Mouse (Mus musculus): ENCODE measurements around the gene Kdm4b.

The Kdm4b gene

DNA sequence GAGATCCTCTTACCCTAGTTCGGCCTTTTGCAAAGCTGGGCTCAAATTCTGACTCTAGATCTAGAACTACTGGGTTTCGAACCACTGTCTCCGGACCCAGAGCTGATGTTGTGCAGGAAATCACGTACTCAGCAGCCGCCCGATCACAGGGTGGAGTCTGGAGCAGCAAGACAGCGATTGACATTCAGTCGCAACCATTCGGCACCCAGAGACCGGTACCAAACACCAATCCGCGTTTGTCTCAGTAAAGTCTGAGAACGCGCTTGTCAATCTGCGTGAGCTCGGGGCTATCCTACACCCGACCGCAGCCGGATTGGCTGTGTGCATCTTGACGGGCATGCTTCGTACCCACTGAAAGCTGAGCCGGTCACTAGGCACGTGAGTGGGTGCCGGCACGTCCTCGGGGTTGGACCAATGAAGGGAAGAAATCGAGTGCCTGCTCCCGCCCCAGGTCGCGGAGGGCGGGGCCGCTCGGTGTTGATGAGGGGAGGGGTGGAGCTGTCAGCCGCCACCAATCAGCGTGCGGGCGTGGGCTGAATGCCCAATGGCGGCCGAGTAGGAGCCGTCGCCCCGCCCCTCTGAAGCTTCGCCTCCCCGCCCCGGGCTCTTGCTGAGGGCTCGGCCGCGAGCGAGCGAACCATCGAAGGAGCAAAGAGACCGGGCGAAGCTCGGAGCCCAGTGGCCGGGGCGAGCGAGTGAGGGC lies at the start of gene Kdm4b:
Gene Kdm4b, plus strand, starts transcription at position 613 of the 703 bp plus-strand sequence.
- DNase-seq (ENCODE audit: low read depth, low spot score): peak; percentile 97

DNA sequence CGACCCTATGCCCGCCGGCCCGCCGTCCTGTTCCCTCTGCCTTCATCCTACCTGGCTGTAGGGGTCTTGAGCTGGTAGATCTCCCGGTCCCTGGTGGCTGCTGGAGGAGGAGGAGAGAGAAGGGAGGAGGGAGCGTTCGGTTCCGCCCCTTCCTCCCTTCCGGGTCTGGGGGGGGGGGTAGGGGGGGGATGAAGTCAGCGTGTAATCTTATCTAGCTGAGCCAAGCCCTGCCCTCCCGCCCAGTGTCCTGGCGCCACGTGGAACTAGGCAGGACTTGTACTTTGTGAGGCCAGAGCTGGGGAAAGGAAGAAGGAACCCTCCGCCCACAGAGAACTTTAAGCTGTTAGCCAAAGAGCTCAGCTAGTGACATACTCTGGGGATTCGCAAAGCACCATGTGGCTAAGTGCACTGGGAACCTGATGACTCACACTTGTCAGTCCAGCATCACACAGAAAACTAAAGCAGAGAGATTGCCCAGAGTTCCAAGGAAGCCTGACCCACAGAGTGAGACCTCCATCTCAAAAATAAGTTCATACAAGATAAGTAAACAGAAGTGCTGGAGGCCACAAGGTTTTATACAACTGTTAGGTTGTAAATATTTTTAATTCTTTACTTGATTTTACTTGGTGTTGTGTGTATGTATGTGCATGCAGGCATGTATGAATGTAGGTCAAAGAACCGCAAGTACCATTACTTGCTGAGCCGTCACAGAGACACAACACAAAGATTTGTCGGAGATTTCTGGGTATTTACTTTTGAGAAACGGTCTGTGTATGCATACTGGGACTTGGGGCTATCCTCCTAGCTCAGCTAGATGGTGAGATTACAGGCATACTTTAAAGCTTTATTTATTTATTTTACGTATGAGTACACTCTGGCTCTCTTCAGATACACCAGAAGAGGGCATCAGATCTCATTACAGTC lies 49.0 kb upstream of the Kdm4b start, which contains the start of gene Ticam1:
Gene Ticam1, minus strand, starts transcription at position 144 of the 924 bp plus-strand sequence.
- DNase-seq (ENCODE audit: low read depth, low spot score): peak; percentile 65

DNA sequence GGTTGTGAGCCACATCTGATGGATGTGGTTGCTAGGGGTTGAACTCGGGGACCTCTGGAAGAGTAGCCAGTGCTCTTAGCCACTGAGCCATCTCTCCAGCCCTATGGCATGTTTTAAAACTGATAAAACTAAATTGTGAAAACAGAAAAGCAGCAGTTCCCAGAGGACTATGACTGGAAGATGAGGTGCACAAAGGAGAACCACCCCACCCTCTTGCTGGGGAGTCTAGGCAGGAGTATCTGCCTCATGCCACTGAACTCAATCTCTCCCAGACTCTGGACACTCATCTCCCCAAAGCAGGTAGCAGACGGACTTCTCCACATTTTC lies 48.3 kb upstream of the Kdm4b start:
- DNase-seq (ENCODE audit: low read depth, low spot score): no peak

DNA sequence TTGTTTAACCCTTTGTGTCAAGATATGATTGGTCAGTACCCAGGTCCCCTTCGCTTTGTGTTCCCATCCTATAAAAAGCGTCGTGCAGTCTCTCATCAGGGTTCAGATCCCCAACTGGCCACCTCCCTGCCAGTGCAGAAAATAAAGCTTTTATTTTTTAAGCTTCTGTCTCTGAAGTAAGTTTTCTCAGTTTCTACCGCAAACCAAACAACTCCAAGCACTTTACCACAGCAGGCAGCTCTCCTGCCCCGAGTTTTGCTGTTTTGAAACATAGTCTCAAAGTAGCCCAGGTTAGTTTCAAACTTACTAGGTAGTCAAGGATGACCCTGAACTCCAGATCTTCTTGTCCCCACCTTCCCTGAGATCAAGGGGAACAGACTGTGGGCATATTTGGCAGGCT lies 47.5 kb upstream of the Kdm4b start:
- DNase-seq (ENCODE audit: low read depth, low spot score): no peak

DNA sequence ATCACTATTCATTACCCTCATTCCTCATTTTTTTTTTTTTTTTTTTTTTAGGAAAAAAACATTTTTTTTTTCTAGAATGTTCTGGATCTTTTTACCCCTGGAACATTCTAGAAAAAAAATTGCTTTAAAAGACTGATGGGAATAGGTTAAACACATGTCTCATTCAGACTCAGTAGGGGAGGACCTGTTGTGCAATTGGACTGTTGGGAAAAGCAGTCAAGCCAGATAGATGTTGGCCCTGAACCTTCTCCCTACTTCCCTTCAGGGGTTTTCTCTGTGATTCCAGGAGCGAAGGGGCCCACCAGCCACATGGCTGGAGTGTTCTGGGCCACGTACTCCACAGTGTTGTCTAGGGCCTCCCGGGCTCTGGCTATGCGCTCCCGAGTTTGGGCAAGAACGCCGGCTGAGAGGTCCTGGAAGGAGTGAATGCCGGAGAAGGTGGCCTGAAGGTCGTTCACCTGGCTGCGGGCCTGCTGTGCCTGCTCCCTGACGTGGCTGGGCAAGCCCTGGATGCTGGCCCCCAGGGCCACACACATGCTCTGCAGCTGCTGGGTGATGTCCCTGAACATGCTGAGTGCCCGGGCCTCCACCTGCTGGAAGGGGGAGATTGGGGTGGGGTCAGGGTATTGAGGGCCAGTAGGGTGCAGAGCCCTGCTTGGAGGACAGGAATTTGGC lies 46.2 kb upstream of the Kdm4b start:
- DNase-seq (ENCODE audit: low read depth, low spot score): no peak

DNA sequence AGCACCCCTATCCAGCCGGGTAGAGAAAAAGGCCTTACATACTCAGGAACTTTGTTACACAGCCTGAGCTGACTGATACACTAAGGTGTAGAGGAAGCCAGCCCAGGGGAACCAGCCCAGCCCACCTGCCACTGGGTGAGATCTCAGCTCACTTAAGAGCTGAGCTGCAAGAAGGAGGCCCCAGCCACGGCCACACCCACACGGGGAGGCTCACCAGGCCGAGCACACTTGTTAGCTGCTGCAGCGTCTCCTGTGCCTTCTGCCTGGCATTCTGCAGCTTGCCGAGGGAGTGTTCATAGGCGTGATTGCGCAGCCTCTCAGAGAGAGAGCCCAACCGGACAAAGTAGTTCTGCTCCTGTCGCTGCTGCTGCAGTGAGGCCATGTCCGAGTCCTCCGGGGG lies 44.7 kb upstream of the Kdm4b start:
- DNase-seq (ENCODE audit: low read depth, low spot score): no peak

DNA sequence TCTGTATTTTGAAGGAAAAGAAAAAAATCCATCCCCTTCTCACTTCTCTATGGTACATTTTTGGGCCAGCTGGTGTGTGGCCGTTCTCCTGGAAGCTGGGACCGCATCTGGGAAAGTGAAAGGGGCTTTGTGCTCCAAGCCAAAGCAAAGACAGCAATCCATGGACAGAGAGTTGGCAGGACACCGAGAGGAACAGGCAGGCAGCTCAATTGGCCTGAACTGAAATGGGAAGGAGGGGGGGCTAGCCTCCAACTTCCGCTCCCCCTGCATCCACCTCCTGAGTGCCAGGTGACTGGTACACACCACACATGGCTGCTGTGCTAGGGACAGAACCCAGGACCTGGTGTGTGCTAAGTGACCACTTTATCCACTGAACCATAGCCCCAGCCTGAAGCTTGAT lies 43.1 kb upstream of the Kdm4b start:
- no peak for DNase-seq (ENCODE audit: low read depth, low spot score)

DNA sequence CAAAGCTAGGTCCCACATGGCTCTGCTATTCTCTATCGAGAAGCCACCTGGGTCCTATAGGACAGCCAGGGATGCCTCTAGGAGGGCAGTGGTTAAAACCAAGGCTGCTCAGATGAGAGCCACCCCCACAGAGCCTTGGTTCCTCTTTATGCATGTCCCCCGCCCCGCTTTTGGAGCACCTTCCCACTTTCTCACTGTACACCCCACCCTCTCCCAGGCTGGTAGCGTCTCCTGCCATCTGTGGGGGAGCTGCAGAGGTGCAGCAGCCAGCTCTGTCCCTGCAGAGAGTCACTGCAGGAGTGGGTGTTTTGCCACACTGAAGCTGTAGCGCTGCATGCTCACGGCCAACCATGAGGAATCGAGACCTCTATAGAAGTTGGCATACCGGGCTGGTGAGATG lies 42.5 kb upstream of the Kdm4b start:
- DNase-seq (ENCODE audit: low read depth, low spot score): no peak

DNA sequence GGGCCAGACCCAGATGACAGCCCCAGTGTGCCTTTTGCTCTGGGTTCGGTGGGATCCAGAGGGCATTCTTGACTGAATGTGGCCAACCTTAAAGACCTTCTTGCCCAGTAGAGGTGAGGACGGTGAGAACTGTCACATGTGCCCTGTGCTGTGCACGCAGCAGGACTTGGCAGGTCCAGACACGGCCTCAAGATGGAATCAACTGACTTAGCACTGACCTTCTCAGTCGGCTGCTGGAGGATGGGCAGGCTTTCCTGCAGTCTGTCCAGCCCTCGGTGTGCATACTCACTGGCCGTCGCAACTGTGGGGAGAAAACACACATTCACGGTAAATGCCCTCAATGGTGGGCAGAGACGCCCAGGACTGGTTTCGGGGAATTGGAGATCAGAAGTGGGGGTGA lies 39.9 kb upstream of the Kdm4b start:
- DNase-seq (ENCODE audit: low read depth, low spot score): no peak

DNA sequence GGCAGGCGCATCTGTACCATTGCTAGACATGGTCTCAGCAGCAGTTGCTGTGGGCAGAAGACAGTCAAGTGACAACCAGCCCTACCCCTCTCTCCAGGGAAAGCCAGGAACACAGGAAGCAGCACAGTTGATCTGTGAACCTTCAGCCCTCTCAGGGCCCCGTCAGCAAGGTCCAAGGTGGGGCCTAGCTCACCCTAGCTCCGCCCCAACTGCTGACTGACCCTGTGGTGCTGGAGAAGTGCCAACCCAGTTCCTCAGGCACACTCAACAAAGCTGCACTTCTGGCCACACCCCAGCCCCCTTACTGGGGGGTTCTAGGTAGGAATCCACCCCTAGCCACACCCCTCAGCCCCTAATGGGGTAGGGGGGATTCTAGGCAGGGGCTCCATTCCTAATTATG lies 38.0 kb upstream of the Kdm4b start:
- no peak for DNase-seq (ENCODE audit: low read depth, low spot score)

DNA sequence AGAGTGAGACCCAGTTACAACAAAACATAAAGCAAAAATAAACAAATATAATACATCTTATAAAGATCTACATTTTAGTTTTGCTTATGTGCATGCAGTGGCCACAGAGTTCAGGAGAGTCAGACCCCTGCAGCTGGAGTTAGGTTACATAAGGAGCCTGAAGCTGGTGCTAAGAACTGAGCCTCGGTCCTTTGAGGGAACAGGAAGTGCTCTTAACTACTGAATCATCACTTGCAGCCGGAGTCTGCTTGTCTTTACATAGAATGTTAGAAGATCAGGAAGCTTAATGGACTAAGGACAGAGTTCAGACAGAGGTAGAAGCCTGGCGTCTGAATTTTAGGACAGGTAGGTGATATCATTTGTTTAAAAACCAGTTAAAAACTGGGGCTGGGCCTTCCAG lies 37.0 kb upstream of the Kdm4b start:
- DNase-seq (ENCODE audit: low read depth, low spot score): no peak

DNA sequence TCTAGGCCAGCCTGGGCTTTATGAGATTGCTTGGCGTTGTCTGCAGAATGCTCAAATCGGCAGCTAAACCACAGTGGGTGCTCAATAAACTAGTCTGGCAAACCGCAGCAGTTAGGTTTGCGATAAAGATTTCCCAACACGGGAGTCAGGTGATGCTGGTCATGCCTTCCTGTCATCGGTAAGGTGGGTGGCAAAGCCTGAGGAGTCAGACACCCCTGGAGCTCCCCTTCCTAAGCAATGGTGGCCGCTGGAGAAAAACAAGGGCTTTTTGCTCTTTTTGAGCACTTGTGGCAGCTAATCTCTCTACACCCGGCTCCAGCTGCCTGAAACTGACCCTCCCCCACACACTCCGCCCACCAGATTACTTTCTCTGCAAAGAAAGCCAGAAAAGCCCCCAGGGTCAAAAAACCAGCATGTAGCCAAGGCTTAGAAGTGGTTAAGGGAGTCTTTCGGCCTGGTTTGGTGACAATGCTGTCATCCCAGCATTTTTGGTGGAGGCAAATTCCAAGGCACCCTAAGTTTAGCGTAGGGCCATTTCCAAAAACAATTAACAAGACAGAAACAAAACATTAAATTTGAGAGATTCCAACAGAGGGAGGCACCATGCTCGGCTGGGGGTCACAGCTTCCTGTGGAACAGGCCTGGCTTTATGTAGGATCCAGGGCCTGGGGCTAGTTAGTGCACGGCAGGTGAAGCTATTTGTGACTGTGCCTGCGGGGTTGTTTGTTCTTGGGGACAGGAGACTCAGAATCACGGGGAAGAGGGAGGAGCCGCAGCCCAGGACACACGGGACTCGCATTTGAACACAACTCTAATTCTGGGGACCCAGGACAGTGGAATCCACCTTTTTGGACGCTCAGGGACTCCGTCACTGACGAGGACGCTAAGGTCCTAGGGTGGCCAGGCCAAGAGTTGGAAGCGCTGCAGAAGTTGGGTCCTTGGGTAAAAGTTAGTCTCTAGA lies 36.2 kb upstream of the Kdm4b start:
- no peak for DNase-seq (ENCODE audit: low read depth, low spot score)

DNA sequence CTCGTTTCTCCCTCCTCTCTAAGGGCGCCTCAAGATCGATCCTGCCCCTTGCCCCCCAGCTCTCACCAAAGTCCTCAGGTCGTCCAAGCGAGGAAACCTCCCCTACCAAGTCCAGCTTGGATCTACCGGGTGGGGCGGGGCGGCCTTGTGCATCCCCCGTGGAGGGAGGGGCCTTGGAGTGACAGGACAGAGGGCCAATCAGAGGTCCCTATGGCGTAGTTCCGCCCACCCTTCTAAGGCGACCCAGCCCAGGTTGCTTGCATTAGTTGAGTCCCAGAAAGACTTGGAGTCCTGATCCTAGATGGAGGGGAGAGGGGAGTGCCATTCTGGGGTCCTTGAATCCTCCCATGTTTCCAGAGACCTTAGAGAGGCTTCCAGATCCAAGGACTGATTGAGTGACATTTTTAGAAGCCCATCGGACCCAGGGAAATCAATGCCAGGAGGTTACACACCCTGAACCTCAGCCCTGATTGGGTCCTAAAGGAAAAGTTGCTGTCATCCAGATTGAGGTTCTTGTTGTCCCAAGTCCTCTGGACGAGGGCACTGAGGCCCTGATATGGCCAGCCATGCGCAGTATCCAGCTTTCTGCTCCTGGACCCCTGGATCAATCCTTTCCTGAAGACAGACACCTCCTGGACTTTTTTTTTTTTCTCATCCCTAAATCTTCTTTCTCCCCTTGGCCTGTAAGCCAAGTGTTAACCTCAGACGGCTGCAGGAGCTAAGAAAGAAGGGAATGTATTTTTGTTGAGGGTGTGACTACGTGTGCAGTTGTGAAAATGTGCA lies 35.3 kb upstream of the Kdm4b start:
- peak; percentile 74 for DNase-seq (ENCODE audit: low read depth, low spot score)

DNA sequence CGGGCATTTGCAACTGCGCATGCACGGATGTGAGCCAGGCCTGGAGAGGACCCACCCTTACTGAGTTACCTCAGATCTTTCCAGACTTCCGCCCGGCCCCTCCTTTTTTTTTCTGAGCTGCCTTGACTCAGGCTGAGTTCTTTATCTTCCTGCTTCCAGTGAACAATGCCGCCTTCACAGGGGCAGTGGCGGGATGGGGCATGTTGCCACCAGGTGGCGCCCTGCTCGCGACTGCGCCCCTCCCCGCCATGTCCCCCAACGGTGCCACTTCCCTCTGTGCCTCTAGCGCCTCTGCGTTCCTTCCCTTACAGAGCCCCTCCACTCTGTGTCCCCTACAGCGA lies 34.7 kb upstream of the Kdm4b start:
- peak; percentile 68 for DNase-seq (ENCODE audit: low read depth, low spot score)

DNA sequence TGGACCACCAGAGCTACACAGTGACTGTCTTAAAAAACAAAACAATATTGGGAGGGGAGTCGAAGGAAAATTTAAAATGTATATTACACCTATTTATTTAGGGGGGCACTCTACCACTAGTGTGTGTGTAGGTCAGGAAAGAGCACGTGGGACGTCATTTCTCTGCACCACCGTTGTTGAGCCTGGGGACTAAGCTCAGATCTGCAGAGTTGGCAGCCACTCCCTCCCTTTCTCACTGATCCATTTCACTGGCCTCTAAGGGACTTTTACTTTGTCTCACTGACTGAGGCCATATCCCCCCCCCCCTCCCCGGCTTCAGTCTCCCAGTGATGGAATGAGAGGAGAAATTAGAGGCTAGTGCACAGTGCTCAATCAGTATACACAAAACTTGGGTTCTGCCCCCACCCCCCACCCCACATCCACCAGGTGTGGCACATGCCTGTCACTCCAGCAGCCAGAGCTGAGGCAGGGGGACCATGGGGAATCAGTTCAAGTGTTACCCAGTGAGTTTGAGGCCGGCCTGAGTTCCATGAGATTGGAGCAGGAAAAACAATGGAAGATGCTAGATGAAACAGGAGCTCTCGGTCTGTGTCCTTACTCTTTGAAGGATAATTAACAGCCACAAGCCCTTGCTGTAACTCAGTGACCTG lies 33.9 kb upstream of the Kdm4b start:
- DNase-seq (ENCODE audit: low read depth, low spot score): no peak

DNA sequence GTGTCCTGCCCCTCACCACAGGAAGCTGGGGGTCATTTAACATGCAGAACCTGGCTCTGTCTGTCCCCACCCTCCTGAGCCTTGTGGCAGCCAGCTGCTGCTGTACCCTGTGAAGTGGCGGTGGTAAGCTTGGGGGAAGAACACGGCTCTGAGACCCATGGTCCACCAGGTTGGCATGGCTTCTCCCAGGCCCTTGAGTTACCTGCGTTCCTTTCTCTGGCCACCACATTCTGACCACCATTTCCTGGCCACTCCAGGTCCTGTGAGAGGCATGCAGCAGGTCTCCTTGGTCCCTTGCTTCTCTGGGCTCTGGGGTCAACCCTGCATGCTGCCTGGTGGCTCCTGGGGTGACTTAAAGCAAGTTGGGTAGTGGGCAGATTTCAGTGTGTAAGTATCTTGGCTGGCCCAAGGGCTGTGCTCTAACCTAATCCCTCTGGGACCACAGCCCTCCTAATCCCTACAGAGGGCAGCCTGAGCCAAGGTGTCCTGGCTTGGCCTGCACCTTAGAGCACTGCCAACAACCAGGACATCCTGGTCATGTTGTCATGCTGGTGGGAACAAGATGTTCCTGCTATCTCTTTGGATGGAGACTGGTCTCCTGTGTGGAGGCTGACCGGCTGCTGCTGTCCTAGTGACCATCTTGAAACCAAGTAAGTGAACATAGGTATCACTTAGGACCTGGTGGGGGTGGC lies 33.2 kb upstream of the Kdm4b start, which contains the start of gene Plin3:
Gene Plin3, minus strand, starts transcription at position 343 of the 692 bp plus-strand sequence.
- no peak for DNase-seq (ENCODE audit: low read depth, low spot score)

DNA sequence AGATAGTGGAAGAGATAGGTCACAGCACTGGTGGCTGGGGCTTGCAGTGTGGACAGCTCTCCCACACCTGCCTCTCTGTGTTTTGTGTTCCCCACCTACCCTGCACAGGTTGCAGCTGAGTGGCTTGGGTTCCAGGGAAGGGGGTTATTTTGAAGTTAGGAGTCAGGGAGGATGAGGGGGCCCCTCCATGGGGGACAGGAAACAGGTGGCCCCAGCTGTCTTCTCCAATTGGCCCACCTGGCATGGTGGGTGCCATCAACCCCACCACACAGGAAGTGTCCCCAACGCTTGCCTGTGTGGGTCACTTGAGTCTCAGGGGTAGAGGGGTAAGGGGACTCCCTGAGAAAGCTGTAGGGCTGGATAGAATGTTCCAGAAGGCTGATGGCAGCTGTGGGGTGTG lies 32.6 kb upstream of the Kdm4b start:
- DNase-seq (ENCODE audit: low read depth, low spot score): no peak

DNA sequence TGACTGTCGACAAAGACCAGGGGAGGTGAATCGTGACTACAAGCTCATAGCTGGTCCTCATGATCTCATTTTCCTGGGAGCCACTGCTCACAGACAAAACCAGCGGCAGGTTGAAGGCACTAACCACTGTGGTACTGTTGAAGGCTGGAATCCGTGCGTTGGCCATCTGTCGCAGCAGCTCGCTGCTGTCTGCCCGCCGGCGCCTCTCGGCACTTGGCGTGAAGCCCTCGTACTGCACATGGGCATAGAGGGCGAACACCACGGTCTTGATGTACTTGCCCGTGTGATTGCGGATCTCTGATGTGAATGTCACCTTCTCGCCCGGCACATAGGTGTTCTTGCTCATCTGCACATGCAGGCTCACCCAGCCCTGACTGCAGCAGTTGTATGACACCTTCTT lies 31.6 kb upstream of the Kdm4b start:
- DNase-seq (ENCODE audit: low read depth, low spot score): no peak

DNA sequence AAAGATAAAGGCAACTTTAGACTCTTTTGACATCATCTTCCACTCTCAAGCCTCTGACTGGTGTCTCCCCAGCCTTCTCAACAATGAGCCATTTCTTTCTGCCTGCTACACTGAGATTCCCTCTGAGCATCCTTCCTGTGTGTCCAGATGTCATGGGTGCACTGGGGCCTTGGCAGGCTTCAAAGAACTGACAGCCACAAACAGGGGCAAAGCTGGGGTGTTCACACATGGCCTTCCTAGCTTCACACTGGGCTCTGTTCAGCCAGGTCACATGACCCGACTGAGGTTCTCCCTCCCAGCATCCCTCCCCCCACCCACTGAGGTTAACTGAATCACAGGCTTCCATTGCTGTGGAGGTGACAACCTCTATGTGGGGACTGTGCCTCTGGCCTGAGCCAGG lies 29.7 kb upstream of the Kdm4b start:
- no peak for DNase-seq (ENCODE audit: low read depth, low spot score)
